Mouse (Mus musculus) liver, adult 2 months (tissue): ENCODE results near the gene Dhrs3.

ENCODE experiments used
- CTCF ChIP-seq: fragments of 200-500 bp; IDR thresholded peaks from 2 replicates; pipeline ENCODE4 v1.5.1; 2011; ENCODE audit warnings: low read depth, low read length, control low read depth
- POLR2A ChIP-seq: fragments of 200-500 bp; IDR thresholded peaks from 2 replicates; pipeline ENCODE4 v1.6.1; 2011; ENCODE audit warnings: low read length, control low read depth; ENCODE audit not compliant: insufficient read depth; ENCODE audit errors: extremely low read depth

DNA sequence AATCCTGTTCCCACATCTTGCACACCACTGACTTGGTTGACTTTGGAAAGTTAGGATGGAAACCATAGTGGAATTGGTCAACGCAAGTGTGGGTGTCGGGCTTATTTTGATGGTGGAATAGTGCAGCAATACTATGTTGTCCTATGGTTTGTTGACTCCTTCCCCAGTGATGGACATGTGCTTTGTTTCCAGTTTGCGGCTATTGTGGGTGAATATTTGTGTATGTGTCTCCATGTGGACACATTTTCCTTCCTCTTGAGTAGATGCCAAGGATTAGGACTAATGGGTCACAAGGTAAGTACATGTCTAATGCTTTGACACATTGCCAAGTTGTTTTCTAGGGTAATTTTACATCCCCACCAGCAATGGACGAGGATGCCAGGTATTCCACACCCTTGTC, 68.6 kb downstream of the Dhrs3 start:
- no peak for TF ChIP-seq CTCF
- TF ChIP-seq POLR2A, result no peak
